ENCODE assay signal across 8 mouse cellular contexts in genomic region chr8:108406716-108407494, GRCm38 (mm10).
A peak's percentile ranks its signal among the peaks of the same experiment; 100 is the strongest.
DNase-seq lines count a peak whose midpoint lies in the region; ATAC-seq lines count a peak whose summit lies in the region.

No protein-coding gene starts in this region.

- WGBS in heart, embryonic 10.5 days = 51% methylated on average over 25 of the region's 25 CpGs
- WGBS in forebrain, embryonic 12.5 days = 11% methylated on average over 25 of the region's 25 CpGs
- 34% methylated on average over 25 of the region's 25 CpGs for WGBS in neural tube, embryonic 12.5 days

- peak overlapping the region; percentile 38 for H3K9ac ChIP-seq in forebrain, embryonic 12.5 days
- H3K9ac ChIP-seq in neural tube, embryonic 12.5 days = 0 out of 2 replicates have a peak overlapping the region, but pooled peaks have one; percentile 44

- H3K4me1 ChIP-seq in heart, embryonic 10.5 days = peaks cover 8% of the 10 kb centered on the region
- peaks cover 19% of the 10 kb centered on the region for H3K4me1 ChIP-seq in forebrain, embryonic 12.5 days
- peaks cover 14% of the 10 kb centered on the region for H3K4me1 ChIP-seq in neural tube, embryonic 12.5 days

- H3K27ac ChIP-seq in heart, embryonic 10.5 days = peak overlapping the region; percentile 62; the same call in 1 of the 2 replicates
- H3K27ac ChIP-seq in forebrain, embryonic 12.5 days = peak overlapping the region; percentile 77
- H3K27ac ChIP-seq in neural tube, embryonic 12.5 days = no peak overlapping the region; the same call in 1 of the 2 replicates

- ATAC-seq in forebrain, embryonic 12.5 days (ENCODE audit: low FRiP score) = peak; percentile 83
- no peak; the same call in 1 of the 2 replicates for ATAC-seq in neural tube, embryonic 12.5 days (ENCODE audit: low FRiP score, low read depth)

- H3K36me3 ChIP-seq in heart, embryonic 10.5 days = no peaks in the 10 kb centered on the region
- H3K36me3 ChIP-seq in forebrain, embryonic 12.5 days (replicated peaks) = no peaks in the 10 kb centered on the region
- H3K36me3 ChIP-seq in neural tube, embryonic 12.5 days = no peaks in the 10 kb centered on the region

- peak overlapping the region; percentile 46 for H3K4me2 ChIP-seq in forebrain, embryonic 12.5 days
- H3K4me2 ChIP-seq in neural tube, embryonic 12.5 days (replicated peaks) = peak overlapping the region; percentile 46

- no peaks in the 10 kb centered on the region for H3K27me3 ChIP-seq in heart, embryonic 10.5 days (ENCODE audit: insufficient read depth, poor library complexity, severe bottlenecking)
- peaks cover 22% of the 10 kb centered on the region for H3K27me3 ChIP-seq in forebrain, embryonic 12.5 days
- H3K27me3 ChIP-seq in neural tube, embryonic 12.5 days (replicated peaks) = no peaks in the 10 kb centered on the region

- H3K4me3 ChIP-seq in heart, embryonic 10.5 days = peak overlapping the region; percentile 31; the same call in 1 of the 2 replicates
- H3K4me3 ChIP-seq in forebrain, embryonic 12.5 days (replicated peaks) = peak overlapping the region; percentile 12
- H3K4me3 ChIP-seq in neural tube, embryonic 12.5 days = no peak overlapping the region

- intact Hi-C loops in heart, postnatal 36 days (cut with DNase I) = no loop called here

- DNase-seq in heart, embryonic 10.5 days (ENCODE audit: low spot score) = no peak
- no peak for DNase-seq in heart, postnatal 36 days
- DNase-seq in layer of hippocampus, postnatal 14 days (ENCODE audit: low spot score in 2 of 2) = peak; percentile 18 to 34
- no peak for DNase-seq in adrenal gland, postnatal 25 days
- DNase-seq in natural killer cell, adult 2 months (ENCODE audit: low spot score in 2 of 2) = no peak
- DNase-seq in kidney, postnatal 36 days = no peak

- no peaks in the 10 kb centered on the region for H3K9me3 ChIP-seq in heart, embryonic 10.5 days
- H3K9me3 ChIP-seq in forebrain, embryonic 12.5 days = no peaks in the 10 kb centered on the region
- no peaks in the 10 kb centered on the region for H3K9me3 ChIP-seq in neural tube, embryonic 12.5 days

Comparison
In these comparisons a context has a peak if more than half of its experiments do, and no peak if none do; other contexts are left out.
1. DNase-seq: peak in layer of hippocampus, postnatal 14 days (2 of 2); none in heart, embryonic 10.5 days (single experiment), heart, postnatal 36 days (0 of 2), adrenal gland, postnatal 25 days (single experiment), natural killer cell, adult 2 months (0 of 2) and kidney, postnatal 36 days (0 of 2).